Mouse (Mus musculus) liver, embryonic 14.5 days (tissue): ENCODE measurements at regions not wholly inside any gene's neighbourhood (a gene's known extent, or its start where the extent isn't known, plus 50 kb on each side); places are given as distances from the start of the nearest gene placed in this dataset.

Experiments
- CTCF ChIP-seq: IDR thresholded peaks from 2 replicates; pipeline ENCODE4 v1.5.1; 2016; ENCODE audit warnings: antibody characterized with exemption, low read depth, control low read depth
- EP300 ChIP-seq: IDR thresholded peaks from 2 replicates; pipeline ENCODE4 v1.6.1; 2016; ENCODE audit warnings: antibody characterized with exemption, low read depth

DNA sequence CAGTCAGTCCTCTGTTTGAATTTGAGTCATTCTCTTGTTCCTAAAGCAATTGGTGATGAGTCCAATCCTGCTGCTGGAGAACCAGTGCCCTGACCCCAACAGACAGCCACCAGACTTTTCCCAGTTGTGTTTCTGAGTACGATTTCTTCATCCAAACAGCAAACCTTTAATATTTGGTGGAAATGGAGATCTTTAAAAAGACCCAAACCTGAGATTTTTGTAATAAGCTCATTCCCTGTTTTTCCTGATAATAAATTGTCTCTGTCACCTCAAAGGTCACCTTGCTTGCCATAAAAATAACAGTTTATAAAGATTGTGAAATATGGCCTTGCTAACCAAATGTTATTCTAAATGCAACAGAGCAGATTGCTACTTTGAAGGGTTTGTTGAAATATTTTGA is 199.0 kb downstream of the Fam43a start:
- TF ChIP-seq CTCF (no peak), EP300 (no peak)
